Mouse (Mus musculus) small intestine, adult 2 months (tissue): Measurements from ENCODE around the gene Mfap5. TPM values are rescaled to one million over a fixed set of nuclear protein-coding genes. Genes with fewer than 3 reads are reported as not detected.

Source experiments
- H3K27ac ChIP-seq: fragments of 200-500 bp; 2 replicates; pipeline ENCODE4 v1.5.1; 2012; ENCODE audit warnings: low read depth, low read length, control low read depth, inconsistent platforms; ENCODE audit not compliant: insufficient read depth
- H3K27me3 ChIP-seq: fragments of 200-500 bp; 2 replicates; pipeline ENCODE4 v1.6.1; 2012; ENCODE audit warnings: mild to moderate bottlenecking, moderate library complexity, low read length, inconsistent platforms; ENCODE audit not compliant: control insufficient read depth, insufficient read depth
- H3K36me3 ChIP-seq: fragments of 200-500 bp; 2 replicates; pipeline ENCODE4 v1.6.1; 2012; ENCODE audit warnings: mild to moderate bottlenecking, low read length, control low read depth, inconsistent platforms; ENCODE audit not compliant: control insufficient read depth, insufficient read depth
- H3K4me1 ChIP-seq: fragments of 200-500 bp; 2 replicates; pipeline ENCODE4 v1.6.1; 2012; ENCODE audit warnings: low read length, inconsistent platforms, mixed read lengths; ENCODE audit not compliant: control insufficient read depth, insufficient read depth, insufficient read length
- H3K4me3 ChIP-seq: fragments of 200-500 bp; 2 replicates; pipeline ENCODE4 v1.5.1; 2012; ENCODE audit warnings: low read depth, mild to moderate bottlenecking, control low read depth, inconsistent platforms, low read length, moderate library complexity
- CTCF ChIP-seq: fragments of 200-500 bp; IDR thresholded peaks from 2 replicates; pipeline ENCODE4 v1.5.1; 2012; ENCODE audit warnings: low read depth, mild to moderate bottlenecking, control low read depth, inconsistent platforms, low read length, moderate library complexity, mixed read lengths; ENCODE audit not compliant: insufficient replicate concordance, insufficient read length; ENCODE audit errors: extremely low read depth
- POLR2A ChIP-seq: fragments of 200-500 bp; IDR thresholded peaks from 2 replicates; pipeline ENCODE4 v1.6.1; 2012; ENCODE audit warnings: low read depth, mild to moderate bottlenecking, control low read depth, inconsistent platforms, low read length, moderate library complexity
- WGBS: fragments of 180-500 bp; shearing (Covaris S2); methylation state at CpG from one replicate; pipeline ENCODE4 v1.1.7; 2018; 5-methylcytosine and 5-hydroxymethylcytosine counted together
- polyA plus RNA-seq: library from polyadenylated mRNA; depleted of rRNA; stranded (reverse); fragments of >200 nt; gene quantifications from 2 replicates; pipeline ENCODE4 v1.2.3, GENCODE M21; 2012

Gene Mfap5
- polyA plus RNA-seq, 1 experiment = 1.7 TPM

GRCm38 (mm10) chr6:122485401-122486296 lies 20.0 kb upstream of the Mfap5 start:
- Histone ChIP-seq H3K4me3 (peak overlapping the region; percentile 56), H3K27ac (no peak overlapping the region), H3K4me1 (peaks cover 3% of the 10 kb centered on the region), H3K27me3 (peaks cover 37% of the 10 kb centered on the region), H3K36me3 (no peaks in the 10 kb centered on the region)
- no peak for TF ChIP-seq POLR2A
- no peak for TF ChIP-seq CTCF
- WGBS = 10% methylated on average over 75 of the region's 91 CpGs

DNA sequence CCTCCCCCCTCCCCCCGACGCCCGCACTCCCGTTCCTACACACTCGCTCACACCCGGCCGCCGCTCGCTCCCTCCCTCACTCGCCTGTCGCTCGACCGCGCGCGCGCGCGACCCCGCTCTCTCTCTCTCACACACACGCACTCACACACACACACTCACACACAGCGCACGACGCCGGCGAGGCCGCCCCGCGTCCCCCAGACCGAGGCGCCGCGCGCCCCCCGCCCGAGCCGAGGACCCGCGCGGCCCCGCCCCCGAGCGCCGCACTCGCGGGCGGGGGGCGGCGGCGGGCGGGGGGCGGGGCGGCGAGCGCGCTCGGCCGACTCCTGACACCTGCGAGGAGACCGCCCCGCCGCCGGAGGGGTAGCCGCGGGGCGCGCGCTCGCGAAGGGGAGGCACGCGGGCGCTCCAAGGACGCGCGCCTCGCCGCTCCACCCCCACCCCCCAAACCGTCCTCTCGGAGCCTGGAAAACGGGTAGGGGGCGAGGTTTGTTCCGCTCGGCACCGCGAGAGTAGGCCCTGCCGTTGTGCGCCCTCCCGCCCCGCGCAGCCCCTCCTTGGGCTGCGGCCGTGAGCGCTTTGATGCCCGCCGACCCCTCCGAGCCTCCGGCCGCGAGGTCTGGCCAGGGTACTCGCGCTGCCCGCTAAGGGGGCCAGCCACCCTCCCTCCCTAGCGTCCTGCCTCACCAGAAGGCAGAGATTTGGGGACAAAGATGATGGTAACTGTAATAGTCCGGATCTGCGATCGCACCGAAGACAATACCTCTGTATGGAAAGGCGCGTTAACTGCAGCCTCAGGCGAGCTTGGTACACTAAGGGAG lies 19.1 kb upstream of the Mfap5 start:
- TF ChIP-seq POLR2A (no peak), CTCF (no peak)
- Histone ChIP-seq H3K27ac (no peak overlapping the region), H3K4me3 (peak overlapping the region; percentile 56), H3K36me3 (no peaks in the 10 kb centered on the region), H3K27me3 (peaks cover 44% of the 10 kb centered on the region), H3K4me1 (peaks cover 3% of the 10 kb centered on the region)
- WGBS = 4% methylated on average over 90 of the region's 111 CpGs

DNA sequence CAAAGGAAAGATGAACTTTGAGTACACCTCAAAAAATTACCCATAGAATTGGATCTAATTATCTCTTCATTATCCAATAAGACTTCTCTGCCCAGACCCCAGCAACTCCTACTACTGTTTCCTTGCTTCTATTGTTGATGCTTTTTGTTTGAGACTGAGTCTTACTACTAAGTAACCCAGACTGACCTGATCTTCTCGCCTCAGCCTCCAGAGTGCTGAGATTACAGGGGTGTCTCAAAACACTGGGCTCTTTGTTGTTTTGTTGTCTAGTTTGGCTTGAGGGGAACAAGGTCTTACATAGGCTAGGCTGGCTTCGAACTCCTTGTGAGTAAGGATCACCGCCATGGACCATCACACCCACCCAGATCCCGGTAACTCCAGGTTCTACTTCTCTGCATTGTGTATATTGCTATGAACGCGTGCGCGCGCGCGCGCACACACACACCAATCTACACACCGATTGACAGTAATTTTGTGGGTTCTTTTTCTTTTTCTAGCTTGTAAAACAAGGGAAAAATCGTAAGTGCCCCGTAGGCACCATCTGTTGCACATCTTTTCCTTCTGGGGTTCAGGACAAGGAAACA lies 14.6 kb upstream of the Mfap5 start:
- WGBS = 20% methylated on average over 15 of the region's 15 CpGs
- TF ChIP-seq CTCF (no peak), POLR2A (no peak)
- Histone ChIP-seq H3K27ac (no peak overlapping the region), H3K36me3 (no peaks in the 10 kb centered on the region), H3K4me1 (peaks cover 3% of the 10 kb centered on the region), H3K4me3 (no peak overlapping the region), H3K27me3 (peaks cover 39% of the 10 kb centered on the region)

DNA sequence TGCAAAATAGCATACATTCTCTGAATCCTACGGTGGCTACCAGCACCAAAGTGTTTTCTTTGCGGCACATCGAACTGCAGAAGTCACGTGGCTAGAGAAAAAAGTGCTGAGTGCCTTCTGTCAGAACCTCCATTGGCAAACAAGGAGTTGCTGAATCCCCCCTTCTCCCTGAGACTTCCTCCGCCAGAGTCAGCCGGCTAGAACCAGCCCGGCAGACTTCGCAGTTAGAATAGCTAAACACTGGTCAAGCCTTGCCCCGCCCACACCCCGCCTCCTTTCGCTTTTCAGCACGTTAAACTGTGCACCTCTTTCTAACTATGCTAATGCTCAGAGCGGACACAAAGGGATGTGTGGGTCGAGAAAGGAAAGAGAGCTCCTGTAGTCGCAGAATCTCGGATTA lies 14.1 kb upstream of the Mfap5 start:
- H3K4me3 ChIP-seq = peak overlapping the region; percentile 50
- H3K36me3 ChIP-seq = no peaks in the 10 kb centered on the region
- TF ChIP-seq POLR2A (no peak), CTCF (no peak)
- peaks cover 2% of the 10 kb centered on the region for H3K4me1 ChIP-seq
- WGBS = under 1% methylated on average over 16 of the region's 16 CpGs
- H3K27me3 ChIP-seq = peaks cover 34% of the 10 kb centered on the region
- no peak overlapping the region for H3K27ac ChIP-seq

- H3K36me3 ChIP-seq = no peaks in the 10 kb centered on the region
- WGBS = 31% methylated on average over 6 of the region's 6 CpGs
- TF ChIP-seq POLR2A = no peak
- no peak for TF ChIP-seq CTCF
- no peaks in the 10 kb centered on the region; the same call in 1 of the 2 replicates for H3K4me1 ChIP-seq
- H3K4me3 ChIP-seq = no peak overlapping the region
- peaks cover 25% of the 10 kb centered on the region for H3K27me3 ChIP-seq
- no peak overlapping the region for H3K27ac ChIP-seq
Observed at GRCm38 (mm10) chr6:122492479-122492878, 13.2 kb upstream of the Mfap5 start.

DNA sequence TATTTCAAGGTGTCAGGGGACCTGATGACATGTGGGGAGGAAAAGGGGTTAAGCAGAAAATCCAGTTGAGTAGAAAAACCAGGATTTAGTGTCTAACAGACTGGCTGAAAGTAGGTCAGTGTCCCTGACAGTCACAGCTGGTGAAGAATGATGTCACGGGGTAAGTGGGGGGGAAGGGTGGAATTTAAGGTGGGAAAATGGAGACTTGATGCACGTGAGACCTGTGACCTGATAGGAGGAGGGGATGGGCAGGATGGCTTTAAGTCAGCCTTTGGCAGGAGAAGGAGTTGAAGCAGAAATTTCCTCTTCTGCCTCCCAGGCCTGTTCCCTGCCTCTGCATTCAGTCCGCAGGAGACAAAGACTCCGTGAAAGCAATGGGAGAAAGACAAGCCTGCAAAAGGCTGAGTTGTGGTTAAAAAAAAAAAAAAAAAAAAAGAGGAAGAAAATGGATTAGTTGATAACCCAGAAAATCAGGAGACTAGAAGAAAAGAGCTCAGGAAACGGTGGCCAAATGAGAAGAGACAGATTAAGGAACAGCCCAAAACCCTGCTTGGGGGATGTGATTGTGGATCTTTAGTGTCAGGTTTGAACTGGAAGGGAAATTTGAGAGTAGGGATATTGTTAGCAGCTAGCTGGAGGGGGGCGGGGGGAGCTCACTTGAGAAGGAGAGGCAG lies 11.7 kb upstream of the Mfap5 start:
- H3K4me3 ChIP-seq = no peak overlapping the region
- TF ChIP-seq POLR2A (no peak), CTCF (no peak)
- H3K36me3 ChIP-seq = no peaks in the 10 kb centered on the region
- no peaks in the 10 kb centered on the region; the same call in 1 of the 2 replicates for H3K4me1 ChIP-seq
- 64% methylated on average over 6 of the region's 6 CpGs for WGBS
- H3K27me3 ChIP-seq = peaks cover 19% of the 10 kb centered on the region; the same call in 1 of the 2 replicates
- no peak overlapping the region for H3K27ac ChIP-seq
